Mouse (Mus musculus): Measurements from ENCODE around the gene Clec16a.

DNA sequence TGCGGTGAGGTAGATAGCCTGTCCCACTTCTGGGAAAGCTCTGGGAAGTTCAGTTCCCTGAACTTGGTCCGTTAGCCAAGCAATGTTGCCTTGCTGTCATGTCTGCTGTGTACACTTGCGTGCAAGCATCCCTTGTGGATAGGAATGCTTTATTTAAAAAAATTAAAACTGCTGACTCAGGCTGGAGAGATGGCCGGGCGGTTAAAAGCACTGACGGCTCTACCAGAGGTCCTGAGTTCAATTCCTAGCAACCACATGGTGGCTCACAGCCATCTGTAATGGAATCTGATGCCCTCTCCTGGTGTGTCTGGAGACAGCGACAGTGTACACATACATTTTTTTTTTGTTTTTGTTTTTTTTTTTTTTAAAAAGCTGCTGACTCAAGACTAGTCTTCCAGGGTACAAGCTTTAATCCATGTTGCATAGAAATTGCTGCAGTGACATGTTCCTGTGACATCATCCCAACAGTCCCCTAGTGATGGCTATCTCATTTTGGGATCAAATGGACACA is 242.5 kb downstream of the Clec16a start:
- TF ChIP-seq CTCF (IDR thresholded peaks at IDR 0.05; ENCODE audit: control insufficient read depth, insufficient read depth, low read length) (no peak), POLR2A (IDR thresholded peaks at IDR 0.05; ENCODE audit: borderline replicate concordance, control insufficient read depth, low read depth, low read length) (no peak)
